Comparison of ENCODE assay signal across 37 mouse cellular contexts in genomic region chr4:153458821-153459220, GRCm38 (mm10). TPM values are rescaled to one million over a fixed set of nuclear protein-coding genes. Genes with fewer than 3 reads are reported as not detected.
"Had no signal": no experiment of that assay in that cellular context is flagged by ENCODE, and none has a peak within 500 bp of the region (broad histone marks: within the 10 kb centered on the region; RNA-seq: fewer than 3 reads in every experiment).

No protein-coding gene starts in this region.

- H3K27ac ChIP-seq: limb, embryonic 10.5 days; limb, embryonic 12.5 days; limb, embryonic 13.5 days; limb, embryonic 15.5 days; liver, embryonic 12.5 days; liver, embryonic 13.5 days; liver, embryonic 14.5 days; liver, embryonic 15.5 days; lung, embryonic 15.5 days; macrophage; midbrain, embryonic 10.5 days; midbrain, embryonic 12.5 days; midbrain, embryonic 13.5 days; midbrain, embryonic 15.5 days; neural tube, embryonic 12.5 days had no signal

- H3K4me1 ChIP-seq: limb, embryonic 10.5 days; limb, embryonic 12.5 days; limb, embryonic 13.5 days; limb, embryonic 15.5 days; liver, embryonic 12.5 days; liver, embryonic 13.5 days; liver, embryonic 15.5 days; lung, embryonic 15.5 days; megakaryocyte, embryonic 14.5 days; midbrain, embryonic 12.5 days; midbrain, embryonic 15.5 days; neural tube, embryonic 12.5 days had no signal

- H3K4me2 ChIP-seq: limb, embryonic 12.5 days; limb, embryonic 13.5 days; limb, embryonic 15.5 days; liver, embryonic 11.5 days; liver, embryonic 12.5 days; liver, embryonic 13.5 days; liver, embryonic 15.5 days; lung, embryonic 14.5 days; lung, embryonic 15.5 days; midbrain, embryonic 11.5 days; midbrain, embryonic 12.5 days; midbrain, embryonic 13.5 days; midbrain, embryonic 15.5 days; neural tube, embryonic 12.5 days had no signal

- DNase-seq: left cerebral cortex, postnatal 4 days; liver; liver, embryonic 13.5 days; liver, postnatal 0 days; lung, adult 18-20 months; lung, adult 2 months; lung, embryonic 14.5 days; lung, postnatal 10 days; lung, postnatal 14 days; lung, postnatal 36 days; lung, postnatal 4 days; midbrain, embryonic 14.5 days had no signal

- H3K9me3 ChIP-seq: limb, embryonic 10.5 days; limb, embryonic 12.5 days; limb, embryonic 13.5 days; limb, embryonic 15.5 days; liver, embryonic 12.5 days; lung, embryonic 15.5 days; midbrain, embryonic 10.5 days; midbrain, embryonic 12.5 days; midbrain, embryonic 13.5 days; midbrain, embryonic 15.5 days; neural tube, embryonic 12.5 days had no signal

- H3K4me3 ChIP-seq: limb, embryonic 10.5 days; limb, embryonic 12.5 days; limb, embryonic 13.5 days; limb, embryonic 15.5 days; liver, embryonic 12.5 days; liver, embryonic 13.5 days; liver, embryonic 15.5 days; lung, embryonic 15.5 days; megakaryocyte, embryonic 14.5 days; midbrain, embryonic 10.5 days; midbrain, embryonic 12.5 days; midbrain, embryonic 13.5 days; midbrain, embryonic 15.5 days; myocyte; neural tube, embryonic 12.5 days had no signal

- H3K27me3 ChIP-seq: limb, embryonic 13.5 days; limb, embryonic 15.5 days; liver, embryonic 12.5 days; liver, embryonic 13.5 days; liver, embryonic 15.5 days; lung, embryonic 15.5 days; megakaryocyte, embryonic 14.5 days; midbrain, embryonic 12.5 days; midbrain, embryonic 13.5 days; midbrain, embryonic 15.5 days; neural tube, embryonic 12.5 days had no signal

- ATAC-seq: liver, embryonic 12.5 days; liver, postnatal 0 days; lung, postnatal 0 days; midbrain, embryonic 13.5 days; midbrain, embryonic 15.5 days; midbrain, embryonic 16.5 days had no signal

- H3K9ac ChIP-seq: limb, embryonic 12.5 days; limb, embryonic 13.5 days; limb, embryonic 15.5 days; liver, embryonic 12.5 days; liver, embryonic 13.5 days; liver, embryonic 14.5 days; liver, embryonic 15.5 days; liver, postnatal 0 days; lung, embryonic 14.5 days; lung, embryonic 15.5 days; midbrain, embryonic 12.5 days; midbrain, embryonic 13.5 days; midbrain, embryonic 15.5 days; neural tube, embryonic 12.5 days had no signal

- H3K36me3 ChIP-seq: limb, embryonic 10.5 days; limb, embryonic 12.5 days; limb, embryonic 13.5 days; limb, embryonic 15.5 days; liver, embryonic 12.5 days; liver, embryonic 13.5 days; liver, embryonic 15.5 days; lung, embryonic 15.5 days; midbrain, embryonic 10.5 days; midbrain, embryonic 12.5 days; midbrain, embryonic 13.5 days; midbrain, embryonic 15.5 days; neural tube, embryonic 12.5 days had no signal

RNA-seq across cellular contexts. Expression of gene Ajap1, which starts 23.8 kb away (rescaled TPM):
- total RNA-seq: liver, adult 2 months; megakaryocyte progenitor cell, adult 5-6 weeks; megakaryocyte, adult 5-6 weeks; megakaryocyte-erythroid progenitor cell, adult 5-6 weeks; monocyte, adult 5-6 weeks had no signal
- polyA plus RNA-seq: liver, postnatal 0 days; lung, embryonic 14.5 days; macrophage; myocyte had no signal
